Mouse (Mus musculus) kidney, adult 2 months (tissue): ENCODE measurements at regions not wholly inside any gene's neighbourhood (a gene's known extent, or its start where the extent isn't known, plus 50 kb on each side); places are given as distances from the start of the nearest gene placed in this dataset.

Experiments
- DNase-seq: peaks from one replicate; pipeline ENCODE4 v3.0.0; 2021
- H3K27ac ChIP-seq: fragments of 200-500 bp; 2 replicates; pipeline ENCODE4 v1.5.1; 2012; ENCODE audit warnings: low read depth, low read length, control low read depth, inconsistent platforms; ENCODE audit not compliant: insufficient read depth
- H3K27me3 ChIP-seq: fragments of 200-500 bp; replicated peaks from 2 replicates; pipeline ENCODE4 v1.6.1; 2012; ENCODE audit warnings: mild to moderate bottlenecking, moderate library complexity, low read length, inconsistent platforms; ENCODE audit not compliant: control insufficient read depth, insufficient read depth
- H3K36me3 ChIP-seq: fragments of 200-500 bp; 2 replicates; pipeline ENCODE4 v1.6.1; 2012; ENCODE audit warnings: mild to moderate bottlenecking, moderate library complexity, low read length, inconsistent platforms; ENCODE audit not compliant: control insufficient read depth, insufficient read depth
- H3K4me1 ChIP-seq: fragments of 200-500 bp; 2 replicates; pipeline ENCODE4 v1.6.1; 2011; ENCODE audit warnings: low read length; ENCODE audit not compliant: control insufficient read depth, insufficient read depth
- H3K4me3 ChIP-seq: fragments of 200-500 bp; 2 replicates; pipeline ENCODE4 v1.5.1; 2011; ENCODE audit warnings: mild to moderate bottlenecking, low read depth, low read length, control low read depth; ENCODE audit not compliant: insufficient read depth
- CTCF ChIP-seq: fragments of 200-500 bp; conservative IDR thresholded peaks from 2 replicates; pipeline ENCODE4 v1.5.1; 2011; ENCODE audit warnings: low read depth, mild to moderate bottlenecking, control low read depth, low read length, moderate library complexity, mixed read lengths; ENCODE audit not compliant: insufficient read depth, insufficient read length
- POLR2A ChIP-seq: fragments of 200-500 bp; IDR thresholded peaks from one replicate; pipeline ENCODE4 v1.6.1; 2011; ENCODE audit warnings: low read depth, low read length, control low read depth
- WGBS: fragments of 180-500 bp; shearing (Covaris S2); methylation state at CpG from one replicate; pipeline ENCODE4 v1.1.7; 2018; 5-methylcytosine and 5-hydroxymethylcytosine counted together

DNA sequence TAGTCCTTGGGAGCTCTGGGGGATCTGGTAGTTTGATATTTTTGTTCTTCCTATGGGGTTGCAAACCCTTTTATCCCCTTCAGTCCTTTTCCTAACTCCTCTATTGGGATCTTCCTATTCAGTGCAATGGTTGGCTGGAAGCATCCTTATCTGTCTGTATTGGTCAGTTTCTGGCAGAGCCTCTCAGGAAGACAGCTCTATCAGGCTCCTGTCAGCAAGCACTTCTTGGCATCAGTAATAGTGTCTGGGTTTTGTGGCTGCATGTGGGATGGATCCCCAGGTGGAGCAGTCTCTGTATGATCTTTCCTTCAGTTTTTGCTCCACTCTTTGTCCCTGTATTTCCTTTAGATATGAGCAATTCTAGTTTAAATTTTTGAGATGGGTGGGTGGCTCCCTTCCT lies 985.8 kb downstream of the Rapgef2 start:
- Histone ChIP-seq H3K27me3 (no peaks in the 10 kb centered on the region), H3K36me3 (no peaks in the 10 kb centered on the region), H3K4me1 (no peaks in the 10 kb centered on the region), H3K4me3 (no peak overlapping the region), H3K27ac (no peak overlapping the region)
- TF ChIP-seq POLR2A (no peak), CTCF (no peak)
- no peak for DNase-seq

DNA sequence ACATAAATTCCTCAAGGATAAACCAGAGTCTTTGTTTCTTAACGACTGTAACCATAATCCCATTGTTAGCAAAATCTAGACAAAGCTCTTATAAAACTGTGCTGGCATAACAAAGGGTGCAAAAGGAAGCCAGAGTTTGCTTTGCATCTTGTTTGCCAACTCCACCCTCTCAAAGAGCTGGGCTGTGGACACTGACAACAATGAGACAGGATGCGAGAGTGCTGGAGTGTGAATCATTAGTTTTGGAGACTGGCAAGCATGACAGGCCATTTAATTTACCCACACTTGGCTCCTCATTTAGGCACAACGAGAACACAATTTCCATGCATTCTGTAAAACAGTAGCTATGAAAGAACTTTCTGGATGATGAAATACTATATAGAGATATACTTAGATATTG lies 994.4 kb downstream of the Rapgef2 start:
- Histone ChIP-seq H3K27me3 (no peaks in the 10 kb centered on the region), H3K27ac (no peak overlapping the region), H3K36me3 (no peaks in the 10 kb centered on the region), H3K4me3 (no peak overlapping the region), H3K4me1 (no peaks in the 10 kb centered on the region)
- TF ChIP-seq CTCF (no peak), POLR2A (no peak)
- WGBS: 32% methylated on average over 3 of the region's 3 CpGs
- DNase-seq: no peak

DNA sequence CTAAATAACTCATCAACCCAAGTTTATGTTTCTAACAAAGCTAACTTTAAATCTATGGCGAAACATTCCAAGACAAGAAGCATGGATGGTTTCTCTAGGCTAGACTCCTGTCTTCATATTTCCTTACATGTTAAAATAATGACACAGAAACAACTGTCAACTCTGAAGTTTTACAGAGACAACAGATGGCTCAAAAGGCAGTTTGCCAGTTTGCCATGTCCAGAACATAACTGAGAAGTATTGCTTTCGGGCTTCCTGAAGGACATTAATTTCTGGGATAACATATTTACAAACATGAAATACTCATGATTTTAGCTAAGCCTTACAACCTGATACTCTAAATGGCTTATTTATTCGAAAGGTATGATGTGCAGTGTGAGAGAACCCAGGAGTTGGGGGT lies 1002.2 kb downstream of the Rapgef2 start:
- no peak overlapping the region for H3K4me3 ChIP-seq
- no peak for TF ChIP-seq CTCF
- no peak for TF ChIP-seq POLR2A
- H3K27ac ChIP-seq: no peak overlapping the region
- no peaks in the 10 kb centered on the region for H3K4me1 ChIP-seq
- 87% methylated on average over 3 of the region's 3 CpGs for WGBS
- no peak for DNase-seq
- no peaks in the 10 kb centered on the region for H3K27me3 ChIP-seq
- H3K36me3 ChIP-seq: no peaks in the 10 kb centered on the region

DNA sequence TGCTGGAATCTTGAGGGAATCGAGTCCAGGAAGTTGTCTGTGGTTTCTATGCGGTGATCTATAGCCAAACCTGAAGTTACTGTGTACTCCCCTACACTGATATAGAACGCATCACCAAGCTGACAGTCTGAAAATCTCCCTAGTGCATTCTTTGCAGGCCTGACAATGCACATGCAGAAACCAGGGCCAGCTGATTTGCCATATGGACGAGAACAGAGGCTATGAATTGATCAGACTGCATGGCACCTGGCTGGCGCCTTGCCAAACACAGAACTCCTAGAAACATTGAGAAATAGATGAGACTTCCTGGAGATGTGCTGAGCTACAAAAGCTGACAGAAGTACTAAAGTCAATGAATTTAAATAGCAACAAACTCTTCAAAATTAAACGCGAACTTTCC lies 1049.4 kb downstream of the Rapgef2 start:
- Histone ChIP-seq H3K27ac (no peak overlapping the region), H3K36me3 (no peaks in the 10 kb centered on the region), H3K4me1 (no peaks in the 10 kb centered on the region), H3K4me3 (no peak overlapping the region), H3K27me3 (no peaks in the 10 kb centered on the region)
- TF ChIP-seq CTCF: no peak
- TF ChIP-seq POLR2A: no peak
- 72% methylated on average over 7 of the region's 7 CpGs for WGBS
- DNase-seq: no peak

DNA sequence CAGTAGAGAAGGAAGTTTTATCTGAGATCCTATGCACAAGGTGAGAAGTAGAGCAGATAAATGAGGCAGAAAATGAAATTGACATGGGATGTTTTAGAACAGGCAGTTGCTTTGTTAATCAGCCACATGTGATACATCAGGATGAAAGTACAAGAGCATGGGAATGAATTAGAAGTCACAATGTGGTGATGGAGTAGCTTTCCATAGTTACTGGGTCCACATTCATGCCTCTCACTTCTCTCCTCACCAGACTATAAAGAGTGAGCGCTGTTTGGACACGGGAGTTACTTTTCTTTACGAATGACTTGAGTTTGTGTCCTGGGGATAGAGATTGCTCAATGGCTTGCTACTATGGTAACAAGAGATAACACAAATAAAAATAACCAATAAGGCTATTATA lies 1076.6 kb downstream of the Rapgef2 start:
- Histone ChIP-seq H3K4me1 (no peaks in the 10 kb centered on the region), H3K27me3 (no peaks in the 10 kb centered on the region), H3K36me3 (no peaks in the 10 kb centered on the region), H3K27ac (no peak overlapping the region), H3K4me3 (no peak overlapping the region)
- 67% methylated on average over 3 of the region's 3 CpGs for WGBS
- DNase-seq: peak; percentile 2
- TF ChIP-seq CTCF (no peak), POLR2A (no peak)

DNA sequence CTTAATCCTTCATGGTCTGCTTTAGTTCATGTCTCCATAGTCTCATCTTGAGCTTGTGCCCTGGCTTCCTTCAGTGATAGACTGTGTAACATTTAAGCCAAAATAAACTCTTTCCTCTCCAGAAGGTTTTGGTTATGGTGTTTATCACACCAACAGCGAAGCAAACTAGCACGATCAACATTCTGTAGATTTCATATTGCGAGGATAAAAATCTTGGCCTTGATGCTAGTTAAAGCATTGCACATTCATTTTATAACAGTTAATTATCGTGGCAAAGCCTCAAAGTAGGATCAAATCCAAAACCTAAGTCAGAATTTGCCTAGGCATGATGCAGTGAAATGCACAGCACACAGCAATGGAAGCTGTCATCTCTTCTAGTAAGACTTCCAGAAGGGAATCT lies 1123.7 kb downstream of the Rapgef2 start:
- Histone ChIP-seq H3K4me1 (no peaks in the 10 kb centered on the region), H3K4me3 (no peak overlapping the region), H3K27me3 (no peaks in the 10 kb centered on the region; the same call in 1 of the 2 replicates), H3K27ac (no peak overlapping the region), H3K36me3 (no peaks in the 10 kb centered on the region)
- WGBS: 85% methylated on average over 4 of the region's 4 CpGs
- no peak for DNase-seq
- TF ChIP-seq CTCF (no peak), POLR2A (no peak)

DNA sequence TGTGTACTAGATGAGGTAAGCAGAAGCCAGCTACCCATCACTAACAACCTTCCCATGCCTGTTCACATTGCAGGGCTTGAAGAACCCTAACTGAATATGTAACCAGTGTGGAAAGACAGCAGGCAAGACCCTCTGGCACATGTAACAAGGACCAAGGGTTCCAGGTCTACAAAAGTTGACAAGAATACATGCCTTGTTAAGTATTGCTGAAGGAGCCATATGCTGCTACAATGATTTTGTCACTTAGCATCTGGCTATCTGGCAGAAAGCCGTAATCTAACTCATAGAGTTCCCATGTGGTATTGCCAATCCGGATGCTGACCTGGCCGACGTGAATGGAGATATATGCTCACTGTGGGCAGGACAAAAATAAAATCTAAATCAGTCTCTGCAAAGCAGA lies 1127.9 kb downstream of the Rapgef2 start:
- Histone ChIP-seq H3K4me3 (no peak overlapping the region), H3K36me3 (no peaks in the 10 kb centered on the region), H3K27me3 (no peaks in the 10 kb centered on the region; the same call in 1 of the 2 replicates), H3K27ac (no peak overlapping the region), H3K4me1 (no peaks in the 10 kb centered on the region)
- 88% methylated on average over 4 of the region's 4 CpGs for WGBS
- TF ChIP-seq CTCF: no peak
- no peak for TF ChIP-seq POLR2A
- DNase-seq: no peak
